Mouse (Mus musculus) E14TG2a.4 (cell line): ENCODE measurements around the gene Kpna1.

Experiments
- CTCF ChIP-seq: conservative IDR thresholded peaks from 2 replicates; pipeline ENCODE4 v1.5.1; 2014; ENCODE audit warnings: low read length
- POU5F1 ChIP-seq: IDR thresholded peaks from 2 replicates; pipeline ENCODE4 v1.6.1; 2014; ENCODE audit warnings: low read length, borderline replicate concordance

DNA sequence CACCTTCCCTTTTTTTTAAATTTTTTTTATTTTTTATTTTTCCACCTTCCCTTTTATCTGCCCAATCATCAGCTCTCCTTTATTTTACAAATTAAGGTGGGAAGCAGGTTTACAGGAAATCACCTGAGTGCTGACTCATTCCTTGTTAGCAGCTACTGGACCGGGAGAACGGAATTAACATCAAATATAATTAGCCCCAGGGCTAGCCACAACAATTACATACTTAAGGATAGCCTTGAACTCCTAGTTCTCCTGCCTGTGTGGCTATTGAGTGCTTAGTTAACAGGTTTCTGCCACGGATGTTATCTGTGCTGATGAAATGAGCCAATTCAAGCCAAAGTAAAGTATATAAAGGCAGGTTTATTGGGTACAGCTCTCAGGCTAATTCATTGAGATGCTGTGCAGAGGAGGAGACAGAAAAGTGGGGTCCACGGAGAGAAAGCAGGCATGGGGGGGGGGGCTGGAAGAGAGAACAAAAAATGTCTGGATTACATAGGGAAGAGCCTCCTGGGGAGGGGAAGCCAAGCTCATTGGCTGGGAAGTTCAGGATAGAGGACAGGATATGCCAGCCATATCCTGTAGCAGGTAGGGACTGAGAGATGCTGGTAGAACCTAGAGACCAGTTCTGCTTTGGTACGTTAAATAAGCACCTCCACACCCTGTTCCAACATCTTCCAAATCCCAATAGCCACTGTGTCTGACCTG is 12.0 kb upstream of the Kpna1 start:
- TF ChIP-seq CTCF (no peak), POU5F1 (no peak)
